Comparison of ENCODE assay signal across 21 mouse cellular contexts in genomic region chr4:116169353-116169672, GRCm38 (mm10). TPM values are rescaled to one million over a fixed set of nuclear protein-coding genes. Genes with fewer than 3 reads are reported as not detected.
DNase-seq lines count a peak whose midpoint lies in the region; ATAC-seq and TF ChIP-seq lines count a peak whose summit lies in the region.
"Had no signal": no experiment of that assay in that cellular context is flagged by ENCODE, and none has a peak within 500 bp of the region (broad histone marks: within the 10 kb centered on the region; RNA-seq: fewer than 3 reads in every experiment).

No protein-coding gene starts in this region.

- 73% methylated on average over 3 of the region's 3 CpGs for WGBS in kidney, embryonic 16.5 days
- WGBS in neural tube, embryonic 13.5 days = 71% methylated on average over 3 of the region's 3 CpGs
- 77% methylated on average over 3 of the region's 3 CpGs for WGBS in neural tube, embryonic 15.5 days
- WGBS in hindbrain, embryonic 13.5 days = 69% methylated on average over 3 of the region's 3 CpGs

- TF ChIP-seq CTCF in layer of hippocampus, adult 2 months (conservative IDR thresholded peaks at IDR 0.05) = no peak

- no peak for DNase-seq in kidney, adult 9 months
- no peak for DNase-seq in layer of hippocampus, adult 2 months (ENCODE audit: low spot score in 2 of 2)
- DNase-seq in urinary bladder, postnatal 4 days (ENCODE audit: low spot score in 2 of 2) = no peak

- no peaks in the 10 kb centered on the region for H3K9me3 ChIP-seq in kidney, embryonic 16.5 days (ENCODE audit: low read length)
- no peaks in the 10 kb centered on the region for H3K9me3 ChIP-seq in neural tube, embryonic 13.5 days
- H3K9me3 ChIP-seq in neural tube, embryonic 15.5 days (replicated peaks) = no peaks in the 10 kb centered on the region
- no peaks in the 10 kb centered on the region for H3K9me3 ChIP-seq in hindbrain, embryonic 13.5 days

- H3K36me3 ChIP-seq in kidney, embryonic 16.5 days (ENCODE audit: insufficient read depth, low read length) = no peaks in the 10 kb centered on the region
- no peaks in the 10 kb centered on the region for H3K36me3 ChIP-seq in neural tube, embryonic 13.5 days
- no peaks in the 10 kb centered on the region for H3K36me3 ChIP-seq in neural tube, embryonic 15.5 days
- no peaks in the 10 kb centered on the region for H3K36me3 ChIP-seq in hindbrain, embryonic 13.5 days

- no peak overlapping the region for H3K9ac ChIP-seq in kidney, embryonic 16.5 days (replicated peaks; ENCODE audit: low read length)
- no peak overlapping the region for H3K9ac ChIP-seq in neural tube, embryonic 13.5 days
- no peak overlapping the region for H3K9ac ChIP-seq in neural tube, embryonic 15.5 days (replicated peaks)
- no peak overlapping the region for H3K9ac ChIP-seq in hindbrain, embryonic 13.5 days

- H3K27me3 ChIP-seq in kidney, embryonic 16.5 days (ENCODE audit: insufficient read depth, low read length) = no peaks in the 10 kb centered on the region
- H3K27me3 ChIP-seq in neural tube, embryonic 13.5 days = no peaks in the 10 kb centered on the region
- no peaks in the 10 kb centered on the region for H3K27me3 ChIP-seq in neural tube, embryonic 15.5 days (replicated peaks)
- no peaks in the 10 kb centered on the region for H3K27me3 ChIP-seq in hindbrain, embryonic 13.5 days
- H3K27me3 ChIP-seq: Patski had no signal

- H3K4me3 ChIP-seq in kidney, embryonic 16.5 days (ENCODE audit: low read length) = no peak overlapping the region
- no peak overlapping the region for H3K4me3 ChIP-seq in neural tube, embryonic 13.5 days
- no peak overlapping the region for H3K4me3 ChIP-seq in neural tube, embryonic 15.5 days (replicated peaks)
- H3K4me3 ChIP-seq in hindbrain, embryonic 13.5 days = no peak overlapping the region
- H3K4me3 ChIP-seq in layer of hippocampus, adult 2 months = no peak overlapping the region

- H3K4me1 ChIP-seq in kidney, embryonic 16.5 days (ENCODE audit: insufficient read depth, low read length) = peaks cover 10% of the 10 kb centered on the region
- H3K4me1 ChIP-seq in neural tube, embryonic 13.5 days (replicated peaks) = peaks cover 1% of the 10 kb centered on the region
- H3K4me1 ChIP-seq in neural tube, embryonic 15.5 days = peaks cover under 1% of the 10 kb centered on the region; the same call in 1 of the 2 replicates
- H3K4me1 ChIP-seq in hindbrain, embryonic 13.5 days (replicated peaks) = no peaks in the 10 kb centered on the region; the same call in 1 of the 2 replicates

- no peak overlapping the region for H3K27ac ChIP-seq in kidney, embryonic 16.5 days (ENCODE audit: low read length)
- H3K27ac ChIP-seq in neural tube, embryonic 13.5 days (replicated peaks) = no peak overlapping the region
- H3K27ac ChIP-seq in neural tube, embryonic 15.5 days (replicated peaks) = no peak overlapping the region
- H3K27ac ChIP-seq in hindbrain, embryonic 13.5 days = no peak overlapping the region
- no peak overlapping the region for H3K27ac ChIP-seq in layer of hippocampus, adult 2 months
- H3K27ac ChIP-seq: stomach, postnatal 0 days had no signal

- 0 out of 2 replicates have a peak, but pooled peaks have one; percentile 14 for ATAC-seq in kidney, embryonic 16.5 days (ENCODE audit: low FRiP score, low TSS enrichment)
- ATAC-seq in neural tube, embryonic 13.5 days (ENCODE audit: low read depth) = peak; percentile 33; the same call in 1 of the 2 replicates
- no peak for ATAC-seq in neural tube, embryonic 15.5 days (ENCODE audit: low FRiP score)
- peak; percentile 65 for ATAC-seq in hindbrain, embryonic 13.5 days (ENCODE audit: low FRiP score)
- ATAC-seq: Patski had no signal

- H3K4me2 ChIP-seq in kidney, embryonic 16.5 days (replicated peaks; ENCODE audit: low read depth, low read length) = no peak overlapping the region
- no peak overlapping the region for H3K4me2 ChIP-seq in neural tube, embryonic 13.5 days
- H3K4me2 ChIP-seq in neural tube, embryonic 15.5 days = no peak overlapping the region
- H3K4me2 ChIP-seq in hindbrain, embryonic 13.5 days = no peak overlapping the region
- H3K4me2 ChIP-seq: heart, embryonic 11.5 days; liver, embryonic 11.5 days had no signal

RNA-seq across cellular contexts. Expression of gene Tspan1, which starts 1.9 kb away (rescaled TPM):
- polyA plus RNA-seq in kidney, embryonic 16.5 days (2015; fragmentation: Nextera tagmentation; extraction: Ambion mirVana) = 2.8 and 4.8 TPM in 2 replicates
- polyA plus RNA-seq in neural tube, embryonic 13.5 days (2015; fragmentation: Nextera tagmentation; extraction: Ambion mirVana) = not detected in 2 replicates
- 0.27 and 5.8 TPM in 2 replicates for polyA plus RNA-seq in neural tube, embryonic 15.5 days (2015; fragmentation: Nextera tagmentation; extraction: Ambion mirVana)
- 0.19 and 0.22 TPM in 2 replicates for polyA plus RNA-seq in hindbrain, embryonic 13.5 days (2015; fragmentation: Nextera tagmentation; extraction: Ambion mirVana)
- under 1 TPM in 1 of 2 experiments, not detected in 1; 0.33 TPM for total RNA-seq in layer of hippocampus, adult 2 months (2021)
- total RNA-seq: adrenal gland, postnatal 14 days; heart, postnatal 25 days; layer of hippocampus, postnatal 25 days; megakaryocyte-erythroid progenitor cell, adult 5-6 weeks had no signal
- polyA plus RNA-seq: activated CD4-positive, CD25-positive, alpha-beta regulatory T cell, adult 4 months; heart, embryonic 11.5 days had no signal

RNA-seq across cellular contexts. Expression of gene 1700042G07Rik, which starts 3.9 kb away (rescaled TPM):
- not detected in 2 replicates for polyA plus RNA-seq in kidney, embryonic 16.5 days (2015; fragmentation: Nextera tagmentation; extraction: Ambion mirVana)
- polyA plus RNA-seq in neural tube, embryonic 13.5 days (2015; fragmentation: Nextera tagmentation; extraction: Ambion mirVana) = not detected in 2 replicates
- polyA plus RNA-seq in neural tube, embryonic 15.5 days (2015; fragmentation: Nextera tagmentation; extraction: Ambion mirVana) = not detected in 2 replicates
- not detected in 2 replicates for polyA plus RNA-seq in hindbrain, embryonic 13.5 days (2015; fragmentation: Nextera tagmentation; extraction: Ambion mirVana)
- total RNA-seq in layer of hippocampus, adult 2 months (2021) = not detected
- total RNA-seq: adrenal gland, postnatal 14 days; heart, postnatal 25 days; layer of hippocampus, postnatal 25 days; left cerebral cortex, postnatal 25 days; megakaryocyte-erythroid progenitor cell, adult 5-6 weeks had no signal
- polyA plus RNA-seq: activated CD4-positive, CD25-positive, alpha-beta regulatory T cell, adult 4 months; embryonic facial prominence, embryonic 11.5 days; heart, embryonic 11.5 days; intestine, embryonic 14.5 days; liver, embryonic 11.5 days; lung, postnatal 0 days; Patski; stomach, postnatal 0 days had no signal

RNA-seq across cellular contexts. Expression of gene Gm49337, which starts 3.9 kb away (rescaled TPM):
- polyA plus RNA-seq in kidney, embryonic 16.5 days (2015; fragmentation: Nextera tagmentation; extraction: Ambion mirVana) = not detected in 2 replicates
- polyA plus RNA-seq in neural tube, embryonic 13.5 days (2015; fragmentation: Nextera tagmentation; extraction: Ambion mirVana) = not detected in 2 replicates
- polyA plus RNA-seq in neural tube, embryonic 15.5 days (2015; fragmentation: Nextera tagmentation; extraction: Ambion mirVana) = not detected in 2 replicates
- not detected in 2 replicates for polyA plus RNA-seq in hindbrain, embryonic 13.5 days (2015; fragmentation: Nextera tagmentation; extraction: Ambion mirVana)
- 1 to 10 TPM in 1 of 2 experiments, not detected in 1; 3.2 TPM for total RNA-seq in layer of hippocampus, adult 2 months (2021)
- total RNA-seq: adrenal gland, postnatal 14 days; left cerebral cortex, postnatal 25 days; megakaryocyte-erythroid progenitor cell, adult 5-6 weeks had no signal
- polyA plus RNA-seq: activated CD4-positive, CD25-positive, alpha-beta regulatory T cell, adult 4 months; embryonic facial prominence, embryonic 11.5 days; gonadal fat pad, adult 2 months; heart, embryonic 11.5 days; intestine, embryonic 14.5 days; liver, embryonic 11.5 days; lung, postnatal 0 days; Patski; stomach, postnatal 0 days had no signal

RNA-seq across cellular contexts. Expression of gene Lurap1, which starts 18.2 kb away (rescaled TPM):
- polyA plus RNA-seq in kidney, embryonic 16.5 days (2015; fragmentation: Nextera tagmentation; extraction: Ambion mirVana) = 3.8 and 3.9 TPM in 2 replicates
- polyA plus RNA-seq in neural tube, embryonic 13.5 days (2015; fragmentation: Nextera tagmentation; extraction: Ambion mirVana) = 1.7 and 2.0 TPM in 2 replicates
- 2.6 and 2.7 TPM in 2 replicates for polyA plus RNA-seq in neural tube, embryonic 15.5 days (2015; fragmentation: Nextera tagmentation; extraction: Ambion mirVana)
- polyA plus RNA-seq in hindbrain, embryonic 13.5 days (2015; fragmentation: Nextera tagmentation; extraction: Ambion mirVana) = 1.7 and 1.9 TPM in 2 replicates
- total RNA-seq in layer of hippocampus, adult 2 months (2021) = 10 to 100 TPM; 23.4 to 25.8 TPM

RNA-seq across cellular contexts. Expression of gene Pomgnt1, which starts 45.7 kb away (rescaled TPM):
- polyA plus RNA-seq in kidney, embryonic 16.5 days (2015; fragmentation: Nextera tagmentation; extraction: Ambion mirVana) = 59.2 and 65.5 TPM in 2 replicates
- 58.9 and 59.9 TPM in 2 replicates for polyA plus RNA-seq in neural tube, embryonic 13.5 days (2015; fragmentation: Nextera tagmentation; extraction: Ambion mirVana)
- 66.9 and 67.2 TPM in 2 replicates for polyA plus RNA-seq in neural tube, embryonic 15.5 days (2015; fragmentation: Nextera tagmentation; extraction: Ambion mirVana)
- polyA plus RNA-seq in hindbrain, embryonic 13.5 days (2015; fragmentation: Nextera tagmentation; extraction: Ambion mirVana) = 62.6 and 63.7 TPM in 2 replicates
- 10 to 100 TPM; 69.2 to 77.9 TPM for total RNA-seq in layer of hippocampus, adult 2 months (2021)
